In the genomic region with DNA sequence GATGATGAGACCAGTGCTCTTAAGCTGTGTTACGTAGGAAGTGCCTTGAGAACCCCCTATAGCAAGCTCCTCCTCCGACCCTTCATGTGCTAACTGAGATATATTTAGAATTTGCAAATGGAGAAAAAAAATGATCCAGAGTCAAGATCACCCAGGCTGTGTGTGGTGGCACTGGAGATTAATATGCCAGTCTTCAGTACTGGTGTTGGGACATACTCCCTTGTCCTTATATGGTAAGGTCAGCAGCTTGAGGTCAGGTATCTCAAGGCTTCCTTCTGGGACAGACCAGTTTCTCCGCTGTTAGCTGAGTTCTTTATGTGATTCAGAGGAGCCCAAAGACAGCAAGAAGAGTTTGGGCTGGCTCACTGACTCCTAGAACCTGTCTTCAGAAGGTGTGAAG, we compare ENCODE assay signal across 35 mouse cellular contexts.
"Had no signal": no experiment of that assay in that cellular context is flagged by ENCODE, and none has a peak within 500 bp of the region (broad histone marks: within the 10 kb centered on the region; RNA-seq: fewer than 3 reads in every experiment).

No protein-coding gene starts in this region.

- H3K4me2 ChIP-seq: heart, embryonic 11.5 days; heart, embryonic 12.5 days; heart, embryonic 13.5 days; heart, embryonic 15.5 days; hindbrain, embryonic 12.5 days; hindbrain, embryonic 13.5 days; hindbrain, embryonic 14.5 days; hindbrain, embryonic 15.5 days; intestine, embryonic 15.5 days; kidney, embryonic 15.5 days had no signal

- H3K4me1 ChIP-seq: heart, embryonic 10.5 days; heart, embryonic 12.5 days; heart, embryonic 15.5 days; hindbrain, embryonic 10.5 days; hindbrain, embryonic 12.5 days; hindbrain, embryonic 13.5 days; hindbrain, embryonic 15.5 days; intestine, embryonic 15.5 days; kidney, embryonic 15.5 days had no signal

- H3K9me3 ChIP-seq: heart, embryonic 10.5 days; heart, embryonic 12.5 days; heart, embryonic 13.5 days; heart, embryonic 15.5 days; hindbrain, embryonic 10.5 days; hindbrain, embryonic 12.5 days; hindbrain, embryonic 13.5 days; hindbrain, embryonic 15.5 days; intestine, embryonic 15.5 days; kidney, embryonic 15.5 days had no signal

- DNase-seq: heart, postnatal 10 days; heart, postnatal 14 days; heart, postnatal 36 days; heart, postnatal 4 days; kidney, adult 11 months; kidney, adult 18-20 months; kidney, adult 2 months; kidney, adult 8-10 months; kidney, adult 9 months; kidney, postnatal 10 days; kidney, postnatal 14 days; kidney, postnatal 25 days; kidney, postnatal 36 days; kidney, postnatal 4 days; layer of hippocampus, adult 9-11 months; layer of hippocampus, postnatal 36 days had no signal

- H3K36me3 ChIP-seq: heart, embryonic 10.5 days; heart, embryonic 12.5 days; heart, embryonic 13.5 days; heart, embryonic 15.5 days; hindbrain, embryonic 10.5 days; hindbrain, embryonic 12.5 days; hindbrain, embryonic 13.5 days; hindbrain, embryonic 15.5 days; intestine, embryonic 15.5 days; kidney, embryonic 15.5 days had no signal

- ATAC-seq: hindbrain, embryonic 16.5 days; hindbrain, postnatal 0 days; inflammation-experienced regulatory T-cells, adult 6 months; intestine, embryonic 15.5 days; intestine, embryonic 16.5 days; intestine, postnatal 0 days had no signal

- H3K27me3 ChIP-seq: hindbrain, embryonic 13.5 days; intestine, embryonic 15.5 days; kidney, embryonic 15.5 days had no signal

- H3K4me3 ChIP-seq: heart, embryonic 10.5 days; heart, embryonic 12.5 days; heart, embryonic 13.5 days; heart, embryonic 15.5 days; hindbrain, embryonic 10.5 days; hindbrain, embryonic 12.5 days; hindbrain, embryonic 13.5 days; hindbrain, embryonic 15.5 days; intestine, embryonic 15.5 days; kidney, embryonic 15.5 days; layer of hippocampus, adult 2 months had no signal

- H3K9ac ChIP-seq: heart, embryonic 12.5 days; heart, embryonic 13.5 days; heart, embryonic 15.5 days; hindbrain, embryonic 12.5 days; hindbrain, embryonic 13.5 days; hindbrain, embryonic 14.5 days; hindbrain, embryonic 15.5 days; intestine, embryonic 15.5 days; kidney, embryonic 15.5 days had no signal

- H3K27ac ChIP-seq: heart, embryonic 10.5 days; heart, embryonic 13.5 days; heart, embryonic 15.5 days; hindbrain, embryonic 10.5 days; hindbrain, embryonic 12.5 days; hindbrain, embryonic 13.5 days; hindbrain, embryonic 14.5 days; hindbrain, embryonic 15.5 days; hindbrain, postnatal 0 days; intestine, embryonic 15.5 days; kidney, embryonic 15.5 days; kidney, postnatal 0 days; layer of hippocampus, adult 2 months had no signal
